Mouse (Mus musculus) right cerebral cortex, adult 2 months (tissue): Measurements from ENCODE around the gene Chchd6.
A peak's percentile ranks its signal among the peaks of the same experiment; 100 is the strongest.

Experiments used
- DNase-seq, 2 experiments: peaks; one replicate each; pipeline ENCODE4 v3.0.0; 2021 to 2022; ENCODE audit warnings: low spot score in 2 of 2

Chchd6 gene

GRCm38 (mm10) chr6:89595018-89595776 lies at the start of gene Chchd6:
Gene Chchd6 (minus strand): TSS chr6:89595652.
- peak; percentile 96 to 99 for DNase-seq

- DNase-seq = peak; percentile 70 to 80
These were observed 49.0 kb upstream of the Chchd6 start for GRCm38 (mm10) chr6:89644271-89645075.

GRCm38 (mm10) chr6:89643798-89644270 lies 48.4 kb upstream of the Chchd6 start, which contains the start of gene Txnrd3:
Gene Txnrd3 (plus strand): TSS chr6:89643988.
- DNase-seq = peak; percentile 76 to 85

GRCm38 (mm10) chr6:89639025-89639424 lies 43.6 kb upstream of the Chchd6 start:
- peak; percentile 53 to 63 for DNase-seq

- DNase-seq = no peak
These were observed 42.5 kb upstream of the Chchd6 start for GRCm38 (mm10) chr6:89637977-89638376.

- DNase-seq = no peak
These were observed 38.9 kb upstream of the Chchd6 start for GRCm38 (mm10) chr6:89634400-89634799.

GRCm38 (mm10) chr6:89633115-89633514 lies 37.7 kb upstream of the Chchd6 start:
- no peak for DNase-seq

- DNase-seq = peak; percentile 92 to 93
These were observed 36.5 kb upstream of the Chchd6 start for GRCm38 (mm10) chr6:89631809-89632562.

GRCm38 (mm10) chr6:89628045-89628785 lies 32.8 kb upstream of the Chchd6 start:
- no peak for DNase-seq

GRCm38 (mm10) chr6:89622647-89623046 lies 27.2 kb upstream of the Chchd6 start:
- DNase-seq = no peak

GRCm38 (mm10) chr6:89615373-89615755 lies 19.9 kb upstream of the Chchd6 start:
- DNase-seq = no peak

- DNase-seq = no peak
These were observed 19.3 kb upstream of the Chchd6 start for GRCm38 (mm10) chr6:89614596-89615372.

- no peak for DNase-seq
These were observed 18.6 kb upstream of the Chchd6 start for GRCm38 (mm10) chr6:89614107-89614471.

GRCm38 (mm10) chr6:89613336-89614106 lies 18.1 kb upstream of the Chchd6 start:
- peak; percentile 62 to 67 for DNase-seq

GRCm38 (mm10) chr6:89607999-89608398 lies 12.5 kb upstream of the Chchd6 start:
- DNase-seq = no peak

GRCm38 (mm10) chr6:89606096-89606495 lies 10.6 kb upstream of the Chchd6 start:
- DNase-seq = no peak

GRCm38 (mm10) chr6:89596510-89596909 lies 1.1 kb upstream of the Chchd6 start:
- no peak for DNase-seq

GRCm38 (mm10) chr6:89595777-89596146 lies 310 bp upstream of the Chchd6 start:
- no peak for DNase-seq

GRCm38 (mm10) chr6:89592016-89592415 lies 3.4 kb downstream of the Chchd6 start:
- no peak for DNase-seq

GRCm38 (mm10) chr6:89591531-89591930 lies 3.9 kb downstream of the Chchd6 start:
- DNase-seq = no peak
